Mouse (Mus musculus) testis, adult 2 months (tissue): Measurements from ENCODE around the gene Lingo1.

Experiments
- CTCF ChIP-seq: fragments of 200-500 bp; IDR thresholded peaks from 2 replicates; pipeline ENCODE4 v1.5.1; 2012; ENCODE audit warnings: low read depth, mild to moderate bottlenecking, inconsistent platforms, low read length, moderate library complexity; ENCODE audit not compliant: control insufficient read depth, insufficient read depth, insufficient replicate concordance
- POLR2A ChIP-seq: fragments of 200-500 bp; IDR thresholded peaks from 2 replicates; pipeline ENCODE4 v1.6.1; 2012; ENCODE audit warnings: low read depth, mild to moderate bottlenecking, inconsistent platforms, low read length, moderate library complexity; ENCODE audit not compliant: control insufficient read depth

- TF ChIP-seq CTCF: no peak
- no peak for TF ChIP-seq POLR2A
Measured at GRCm38 (mm10) chr9:56744369-56744768, 51.9 kb downstream of the Lingo1 start.
